Mouse (Mus musculus): ENCODE measurements at regions not wholly inside any gene's neighbourhood (a gene's known extent, or its start where the extent isn't known, plus 50 kb on each side); places are given as distances from the start of the nearest gene placed in this dataset.

DNA sequence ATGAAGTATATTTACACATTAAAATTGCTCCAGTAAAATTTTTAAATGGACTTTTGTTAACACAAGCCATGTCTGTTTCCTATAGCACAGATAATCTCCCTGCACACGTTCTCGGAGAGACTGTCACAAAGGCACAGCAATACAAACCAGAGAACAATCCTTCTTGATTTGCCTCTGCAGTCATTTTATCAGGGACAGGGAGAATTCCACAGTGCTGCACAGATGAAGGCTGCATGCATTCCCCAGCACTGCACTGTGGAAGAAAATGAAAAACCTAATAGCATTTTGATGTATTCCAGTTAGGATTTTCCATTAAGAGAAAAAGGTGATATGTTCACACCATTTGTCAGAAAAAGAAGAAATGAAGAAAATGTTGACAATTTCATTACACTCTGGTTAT is 63.4 kb upstream of the 1700008P02Rik start:
- no peak for DNase-seq (ENCODE audit: extremely low read depth, low read depth)

DNA sequence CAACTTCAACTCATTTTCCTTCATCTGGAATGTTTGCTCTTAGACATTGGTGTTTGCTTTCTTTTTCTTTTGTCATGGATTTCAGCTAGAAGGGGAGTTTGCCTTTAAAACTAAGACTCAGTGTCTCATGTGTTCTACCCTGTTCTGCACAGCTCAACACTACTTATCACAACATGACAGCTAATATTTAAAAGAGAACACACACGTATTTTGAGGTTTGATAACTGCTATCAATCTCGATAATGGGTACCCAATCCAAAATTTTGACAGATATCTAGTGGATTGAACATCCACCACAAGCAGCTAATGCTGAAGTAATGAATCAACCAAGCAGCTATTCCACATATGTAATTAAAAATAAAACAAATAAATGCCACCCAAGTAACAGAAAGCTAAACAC is 61.2 kb upstream of the 1700008P02Rik start:
- DNase-seq (ENCODE audit: extremely low read depth, low read depth): no peak

DNA sequence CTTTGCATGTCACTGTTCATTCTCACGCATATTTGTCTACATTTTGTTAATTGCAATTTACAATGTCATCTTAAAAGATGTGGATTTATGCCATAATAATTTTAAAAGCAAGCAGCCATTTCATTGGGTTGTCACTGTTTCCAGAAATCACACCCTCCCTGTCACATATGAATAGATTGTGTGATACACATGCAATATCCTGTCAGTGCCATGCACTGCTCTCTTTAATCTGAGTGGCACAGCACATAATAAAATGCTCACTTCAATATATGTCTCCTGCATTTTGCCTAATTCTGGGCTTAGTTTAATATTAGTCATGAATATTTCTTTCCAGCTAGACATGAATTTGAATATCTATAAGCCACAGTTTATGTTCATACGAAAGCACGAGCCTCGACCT is 56.1 kb upstream of the 1700008P02Rik start:
- DNase-seq (ENCODE audit: extremely low read depth, low read depth): no peak

DNA sequence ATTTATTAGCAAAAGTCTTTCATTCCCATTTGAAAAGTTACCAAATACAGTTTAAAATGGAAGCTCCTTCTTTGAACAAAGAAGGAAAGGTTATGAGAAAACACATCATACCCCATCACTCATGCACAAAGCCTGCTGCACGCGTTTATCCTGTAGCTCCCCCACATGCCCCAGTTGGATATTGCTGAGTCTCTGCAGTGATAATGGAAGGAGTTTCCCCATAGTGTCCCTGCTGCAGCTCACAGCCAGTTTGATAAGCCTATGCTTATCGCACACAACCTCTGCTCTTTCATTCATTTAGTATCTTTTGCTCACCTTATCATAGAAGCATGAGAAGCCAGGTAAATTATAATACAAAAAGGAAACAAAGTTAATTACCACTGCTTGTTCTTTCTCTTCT is 55.1 kb upstream of the 1700008P02Rik start:
- peak; percentile 8 for DNase-seq (ENCODE audit: extremely low read depth, low read depth)

Data from MEL-GATA-1-ER (cell line).